Mouse (Mus musculus): ENCODE measurements around the gene Pde4d. TPM values are rescaled to one million over a fixed set of nuclear protein-coding genes. Genes with fewer than 3 reads are reported as not detected.

Pde4d gene
- total and polyA plus RNA-seq, 3 experiments, result 18.5 to 18.8 TPM; not detected in 1

- no peak overlapping the region for H3K9ac ChIP-seq (ENCODE audit: control insufficient read depth, low read depth, low read length, poor library complexity, severe bottlenecking)
- peaks cover 0 to 2% of the 10 kb centered on the region in 2 experiments; a peak in 2 of 4 replicates for H3K27me3 ChIP-seq (ENCODE audit: control insufficient read depth in 1 of 2, insufficient read depth in 2 of 2, low read length in 2 of 2)
- H3K4me3 ChIP-seq (ENCODE audit: control insufficient read depth in 1 of 2, insufficient read depth in 1 of 2, low read depth in 2 of 2, low read length in 2 of 2), result no peak overlapping the region
- TF ChIP-seq BHLHE40 (IDR thresholded peaks at IDR 0.05; ENCODE audit: borderline replicate concordance, low read depth, low read length) (no peak), RAD21 (IDR thresholded peaks at IDR 0.05; ENCODE audit: low read depth, low read length) (no peak), GABPA (IDR thresholded peaks at IDR 0.05; ENCODE audit: low read depth, low read length) (no peak), CHD2 (IDR thresholded peaks at IDR 0.05; ENCODE audit: low read length) (no peak), KAT2A (conservative IDR thresholded peaks at IDR 0.05; ENCODE audit: low read depth, low read length) (no peak)
- H3K36me3 ChIP-seq (ENCODE audit: control insufficient read depth in 1 of 2, insufficient read depth in 2 of 2, low read length in 2 of 2), result no peaks in the 10 kb centered on the region
- H3K9me3 ChIP-seq (replicated peaks; ENCODE audit: insufficient read depth, low read length), result no peaks in the 10 kb centered on the region
- no peaks in the 10 kb centered on the region for H3K79me2 ChIP-seq (ENCODE audit: control insufficient read depth, insufficient read depth, low read length, poor library complexity)
- H3K27ac ChIP-seq (ENCODE audit: control insufficient read depth, low read depth, low read length), result no peak overlapping the region
- no peaks in the 10 kb centered on the region for H3K4me1 ChIP-seq (ENCODE audit: control insufficient read depth in 1 of 2, insufficient read depth in 2 of 2, low read length in 2 of 2)
- DNase-seq (ENCODE audit: low read depth, low spot score), result no peak
Measured at GRCm38 (mm10) chr13:109277792-109278191, 828.0 kb downstream of the Pde4d start.

- Histone ChIP-seq H3K27me3 (ENCODE audit: control insufficient read depth in 1 of 2, insufficient read depth in 2 of 2, low read length in 2 of 2) (peaks cover 0 to 2% of the 10 kb centered on the region in 2 experiments; a peak in 2 of 4 replicates), H3K4me3 (ENCODE audit: control insufficient read depth in 1 of 2, insufficient read depth in 1 of 2, low read depth in 2 of 2, low read length in 2 of 2) (no peak overlapping the region), H3K4me1 (ENCODE audit: control insufficient read depth in 1 of 2, insufficient read depth in 2 of 2, low read length in 2 of 2) (no peaks in the 10 kb centered on the region), H3K79me2 (ENCODE audit: control insufficient read depth, insufficient read depth, low read length, poor library complexity) (no peaks in the 10 kb centered on the region), H3K27ac (ENCODE audit: control insufficient read depth, low read depth, low read length) (no peak overlapping the region), H3K9ac (ENCODE audit: control insufficient read depth, low read depth, low read length, poor library complexity, severe bottlenecking) (no peak overlapping the region), H3K9me3 (replicated peaks; ENCODE audit: insufficient read depth, low read length) (no peaks in the 10 kb centered on the region), H3K36me3 (ENCODE audit: control insufficient read depth in 1 of 2, insufficient read depth in 2 of 2, low read length in 2 of 2) (no peaks in the 10 kb centered on the region)
- TF ChIP-seq ELF1 (IDR thresholded peaks at IDR 0.05; ENCODE audit: low read depth, low read length) (no peak), HCFC1 (IDR thresholded peaks at IDR 0.05; ENCODE audit: low read depth, low read length) (no peak), MXI1 (IDR thresholded peaks at IDR 0.05; ENCODE audit: low read depth, low read length) (no peak), POLR2A (IDR thresholded peaks at IDR 0.05; ENCODE audit: control insufficient read depth in 1 of 2, insufficient read depth in 1 of 2, low read depth in 1 of 2, low read length in 2 of 2, poor library complexity in 1 of 2) (no peak), GABPA (IDR thresholded peaks at IDR 0.05; ENCODE audit: low read depth, low read length) (no peak), E2F4 (IDR thresholded peaks at IDR 0.05; ENCODE audit: borderline replicate concordance, low read depth, low read length) (no peak), ZNF384 (IDR thresholded peaks at IDR 0.05; ENCODE audit: low read depth, low read length) (no peak), CTCF (IDR thresholded peaks at IDR 0.05 in 2 of 3, conservative IDR thresholded peaks at IDR 0.05 in 1 of 3; ENCODE audit: control insufficient read depth in 1 of 3, insufficient read depth in 1 of 3, low read depth in 2 of 3, low read length in 3 of 3, poor library complexity in 1 of 3, severe bottlenecking in 1 of 3) (no peak), MYB (IDR thresholded peaks at IDR 0.05; ENCODE audit: low read depth, low read length) (no peak), NRF1 (IDR thresholded peaks at IDR 0.05; ENCODE audit: insufficient read depth, low read depth, low read length, poor library complexity, severe bottlenecking) (no peak), MAFK (IDR thresholded peaks at IDR 0.05; ENCODE audit: borderline replicate concordance, low read depth, low read length) (no peak), POLR2AphosphoS5 (IDR thresholded peaks at IDR 0.05; ENCODE audit: borderline replicate concordance, low read depth, low read length) (no peak), USF1 (IDR thresholded peaks at IDR 0.05; ENCODE audit: low read depth, low read length) (no peak), KAT2A (conservative IDR thresholded peaks at IDR 0.05; ENCODE audit: low read depth, low read length) (no peak), ZMIZ1 (IDR thresholded peaks at IDR 0.05; ENCODE audit: low read depth, low read length) (no peak)
- no peak for DNase-seq (ENCODE audit: low read depth, low spot score)
Measured at GRCm38 (mm10) chr13:109278504-109278912, 828.8 kb downstream of the Pde4d start.

All from MEL (cell line).